Mouse (Mus musculus) CH12.LX (cell line): ENCODE data around the gene Tiam1. TPM values are rescaled to one million over a fixed set of nuclear protein-coding genes. Genes with fewer than 3 reads are reported as not detected.

Experiments used
- DNase-seq: peaks from one replicate; pipeline ENCODE4 v3.0.0-alpha.2; 2013; ENCODE audit errors: extremely low read depth
- H3K27ac ChIP-seq: 2 replicates; pipeline ENCODE4 v1.5.1; 2012; ENCODE audit warnings: low read depth, mild to moderate bottlenecking, control low read depth, moderate library complexity; ENCODE audit not compliant: insufficient read depth
- H3K27me3 ChIP-seq: replicated peaks from 2 replicates; pipeline ENCODE3; 2012; ENCODE audit warnings: inconsistent platforms
- H3K36me3 ChIP-seq, 2 experiments: replicated peaks in 1 of 2; 2 replicates each; pipeline versions ENCODE3 to v1.6.1; 2012; ENCODE audit warnings: inconsistent platforms in 1 of 2, low read length in 1 of 2, mild to moderate bottlenecking in 1 of 2, mixed read lengths in 1 of 2, moderate library complexity in 1 of 2; ENCODE audit not compliant: control insufficient read depth in 1 of 2, insufficient read depth in 1 of 2
- H3K4me1 ChIP-seq, 2 experiments: 2 replicates each; pipeline ENCODE4 v1.6.1; 2012; ENCODE audit warnings: inconsistent platforms in 1 of 2, moderate library complexity in 1 of 2; ENCODE audit not compliant: insufficient read depth in 2 of 2, control insufficient read depth in 1 of 2
- H3K4me2 ChIP-seq: 2 replicates; pipeline ENCODE4 v1.6.1; 2012; ENCODE audit warnings: low read depth, mild to moderate bottlenecking, control low read depth; ENCODE audit not compliant: poor library complexity, insufficient read depth, severe bottlenecking
- H3K4me3 ChIP-seq, 3 experiments: fragments of 150-350 bp in 1 of 3; sonication (generic) in 1 of 3; replicated peaks in 1 of 3; 2 replicates each; pipeline versions ENCODE3 to v1.5.1; 2011 to 2012; ENCODE audit warnings: low read depth in 2 of 3, low read length in 2 of 3, mild to moderate bottlenecking in 2 of 3, moderate library complexity in 2 of 3, control low read depth in 1 of 3, improper control_type of control experiment in 1 of 3, inconsistent platforms in 1 of 3, mixed read lengths in 1 of 3; ENCODE audit not compliant: poor library complexity in 1 of 3
- H3K79me2 ChIP-seq: replicated peaks from 2 replicates; pipeline ENCODE4 v1.6.1; 2012; ENCODE audit warnings: mild to moderate bottlenecking, moderate library complexity; ENCODE audit not compliant: control insufficient read depth, poor library complexity, insufficient read depth, severe bottlenecking; ENCODE audit errors: extremely low read depth
- H3K9ac ChIP-seq: 2 replicates; pipeline ENCODE4 v1.6.1; 2012; ENCODE audit warnings: low read depth, mild to moderate bottlenecking, control low read depth, moderate library complexity; ENCODE audit not compliant: insufficient read depth
- H3K9me3 ChIP-seq: replicated peaks from 2 replicates; pipeline ENCODE3; 2012; ENCODE audit warnings: low read length, inconsistent platforms, mixed read lengths
- BHLHE40 ChIP-seq: IDR thresholded peaks from 2 replicates; pipeline ENCODE4 v1.6.1; 2011; ENCODE audit warnings: mild to moderate bottlenecking, low read depth, low read length, improper control_type of control experiment
- CHD2 ChIP-seq: IDR thresholded peaks from 2 replicates; pipeline ENCODE4 v1.6.1; 2011; ENCODE audit warnings: low read length, improper control_type of control experiment
- ELF1 ChIP-seq: IDR thresholded peaks from 2 replicates; pipeline ENCODE4 v1.6.1; 2014; ENCODE audit warnings: low read depth, mild to moderate bottlenecking, inconsistent platforms, low read length, improper control_type of control experiment
- EP300 ChIP-seq: IDR thresholded peaks from 2 replicates; pipeline ENCODE4 v1.6.1; 2011; ENCODE audit warnings: low read length, improper control_type of control experiment
- ETS1 ChIP-seq: conservative IDR thresholded peaks from 2 replicates; pipeline ENCODE4 v1.6.1; 2012; ENCODE audit warnings: low read depth, mild to moderate bottlenecking, inconsistent platforms, low read length, improper control_type of control experiment, moderate library complexity
- GABPA ChIP-seq: IDR thresholded peaks from 2 replicates; pipeline ENCODE4 v1.6.1; 2012; ENCODE audit warnings: low read depth, low read length, improper control_type of control experiment, inconsistent platforms; ENCODE audit not compliant: insufficient replicate concordance
- HCFC1 ChIP-seq: IDR thresholded peaks from 2 replicates; pipeline ENCODE4 v1.6.1; 2012; ENCODE audit warnings: low read depth, mild to moderate bottlenecking, inconsistent platforms, low read length, improper control_type of control experiment
- KAT2A ChIP-seq: IDR thresholded peaks from 2 replicates; pipeline ENCODE4 v1.6.1; 2012; ENCODE audit warnings: low read length, improper control_type of control experiment, inconsistent platforms; ENCODE audit not compliant: insufficient replicate concordance
- MAFK ChIP-seq: IDR thresholded peaks from 2 replicates; pipeline ENCODE4 v1.6.1; 2011; ENCODE audit warnings: low read length, improper control_type of control experiment; ENCODE audit not compliant: insufficient replicate concordance
- MAX ChIP-seq: IDR thresholded peaks from 2 replicates; pipeline ENCODE4 v1.6.1; 2011; ENCODE audit warnings: low read length, improper control_type of control experiment
- MAZ ChIP-seq: IDR thresholded peaks from 2 replicates; pipeline ENCODE4 v1.6.1; 2012; ENCODE audit warnings: low read depth, mild to moderate bottlenecking, inconsistent platforms, low read length, improper control_type of control experiment, moderate library complexity
- MEF2A ChIP-seq: IDR thresholded peaks from 2 replicates; pipeline ENCODE4 v1.6.1; 2014; ENCODE audit warnings: low read depth, mild to moderate bottlenecking, inconsistent platforms, low read length, improper control_type of control experiment, borderline replicate concordance
- MXI1 ChIP-seq: IDR thresholded peaks from 2 replicates; pipeline ENCODE4 v1.6.1; 2011; ENCODE audit warnings: mild to moderate bottlenecking, low read depth, low read length, improper control_type of control experiment
- MYC ChIP-seq: IDR thresholded peaks from 2 replicates; pipeline ENCODE4 v1.6.1; 2011; ENCODE audit warnings: low read depth, mild to moderate bottlenecking, improper control_type of control experiment, low read length
- NELFE ChIP-seq: IDR thresholded peaks from 2 replicates; pipeline ENCODE4 v1.6.1; 2011; ENCODE audit warnings: low read depth, low read length, improper control_type of control experiment
- NRF1 ChIP-seq: IDR thresholded peaks from 2 replicates; pipeline ENCODE4 v1.6.1; 2014; ENCODE audit warnings: low read depth, mild to moderate bottlenecking, inconsistent platforms, low read length, improper control_type of control experiment, moderate library complexity
- POLR2A ChIP-seq: IDR thresholded peaks from 2 replicates; pipeline ENCODE4 v1.6.1; 2011; ENCODE audit warnings: low read depth, mild to moderate bottlenecking, improper control_type of control experiment, low read length
- SIN3A ChIP-seq: IDR thresholded peaks from 2 replicates; pipeline ENCODE4 v1.6.1; 2012; ENCODE audit warnings: low read length, improper control_type of control experiment, inconsistent platforms
- TBP ChIP-seq: conservative IDR thresholded peaks from 2 replicates; pipeline ENCODE4 v1.6.1; 2011; ENCODE audit warnings: low read depth, low read length, improper control_type of control experiment
- TCF12 ChIP-seq: IDR thresholded peaks from 2 replicates; pipeline ENCODE4 v1.6.1; 2014; ENCODE audit warnings: low read depth, mild to moderate bottlenecking, inconsistent platforms, low read length, improper control_type of control experiment
- USF2 ChIP-seq: conservative IDR thresholded peaks from 2 replicates; pipeline ENCODE4 v1.6.1; 2011; ENCODE audit warnings: low read depth, low read length, improper control_type of control experiment
- ZKSCAN1 ChIP-seq: IDR thresholded peaks from 2 replicates; pipeline ENCODE4 v1.6.1; 2012; ENCODE audit warnings: low read depth, inconsistent platforms, low read length, improper control_type of control experiment, borderline replicate concordance
- dilution Hi-C: fragments of 300-500 bp; cut with MboI; formaldehyde crosslinking; loops from 2 replicates; pipeline ENCODE4 v1.14.3; 2020; ENCODE audit warnings: low sequenced_read_pairs; ENCODE audit not compliant: extremely low pct_unique_long_range_greater_than_20kb, extremely low pct_ligation_motif_present
- in situ Hi-C: fragments of 300-500 bp; cut with MboI; formaldehyde crosslinking; loops from 3 replicates; pipeline ENCODE4 v1.14.3; 2019; ENCODE audit warnings: low sequenced_read_pairs, low pct_ligation_motif_present, low pct_unique_long_range_greater_than_20kb, mixed read lengths
- polyA plus RNA-seq: library from polyadenylated mRNA; unstranded; fragments of >175 nt; gene quantifications from 2 replicates; pipeline ENCODE4 v1.2.1, GENCODE M21; 2012; ENCODE audit warnings: low read depth; ENCODE audit not compliant: insufficient read length
- total RNA-seq, 2 experiments: library from RNA; depleted of rRNA; stranded (reverse); fragments of 300-350 nt in 1 of 2; fragments of >200 nt in 1 of 2; gene quantifications; 2 replicates each; pipeline ENCODE4 v1.2.3; 2012 to 2014

The Tiam1 gene
- total and polyA plus RNA-seq, 3 experiments: 0.03 to 0.40 (median 0.04) TPM

DNA sequence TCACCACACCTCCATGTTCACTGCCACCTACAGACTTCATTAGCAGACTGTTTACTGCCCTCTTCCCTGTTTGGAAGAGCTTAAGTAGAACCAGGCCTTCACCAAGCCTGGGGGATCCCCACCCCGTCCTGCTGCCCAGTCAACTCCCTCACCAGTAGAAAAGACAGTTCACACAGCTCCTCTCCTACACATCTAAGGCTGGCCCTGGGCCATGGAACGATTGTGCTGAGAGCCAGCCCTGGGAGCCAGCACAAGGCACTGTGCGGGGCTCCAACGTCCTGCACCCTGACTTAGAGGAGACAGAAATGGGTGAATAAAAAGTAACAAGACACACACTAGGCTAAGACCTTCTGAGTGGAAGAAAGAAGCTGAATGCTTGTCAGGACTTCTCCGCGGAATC, 20.5 kb downstream of the Tiam1 start:
- Histone ChIP-seq H3K9me3 (peaks cover 63% of the 10 kb centered on the region), H3K4me3 (no peak overlapping the region), H3K27me3 (peaks cover 54% of the 10 kb centered on the region), H3K36me3 (no peaks in the 10 kb centered on the region), H3K27ac (no peak overlapping the region), H3K79me2 (no peaks in the 10 kb centered on the region), H3K4me2 (no peak overlapping the region), H3K9ac (no peak overlapping the region), H3K4me1 (peaks cover 0 to 16% of the 10 kb centered on the region in 2 experiments; a peak in 2 of 4 replicates)
- dilution Hi-C loops: no loop called here
- in situ Hi-C loops: no loop called here
- TF ChIP-seq MAX (no peak), ETS1 (no peak), GABPA (no peak)
- DNase-seq: no peak

- Histone ChIP-seq H3K36me3 (no peaks in the 10 kb centered on the region), H3K4me1 (peaks cover 0 to 16% of the 10 kb centered on the region in 2 experiments; a peak in 2 of 4 replicates), H3K27ac (no peak overlapping the region), H3K4me3 (no peak overlapping the region), H3K9ac (no peak overlapping the region)
- DNase-seq: peak; percentile 63
- dilution Hi-C loops: no loop called here
- TF ChIP-seq MAZ: no peak
- TF ChIP-seq MXI1: no peak
- TF ChIP-seq MAFK: peak; percentile 58; the same call in 1 of the 2 replicates
- TF ChIP-seq ELF1: no peak
- TF ChIP-seq TCF12: peak; percentile 81
- TF ChIP-seq ETS1: peak; percentile 76
- TF ChIP-seq, all 38 proteins: peak for 3
- Histone ChIP-seq H3K79me2 (no peaks in the 10 kb centered on the region), H3K27me3 (peaks cover 57% of the 10 kb centered on the region), H3K4me2 (no peak overlapping the region), H3K9me3 (peaks cover 64% of the 10 kb centered on the region)
- in situ Hi-C loops: no loop called here
Measured at GRCm38 (mm10) chr16:90122439-90122838, 21.1 kb downstream of the Tiam1 start.

GRCm38 (mm10) chr16:90121799-90122198, 21.8 kb downstream of the Tiam1 start:
- in situ Hi-C loops (no loop called here), dilution Hi-C loops (no loop called here)
- no peaks in the 10 kb centered on the region for H3K79me2 ChIP-seq
- H3K4me3 ChIP-seq: no peak overlapping the region
- H3K9me3 ChIP-seq: peaks cover 65% of the 10 kb centered on the region
- H3K4me2 ChIP-seq: no peak overlapping the region
- TF ChIP-seq BHLHE40 (no peak), POLR2A (no peak), KAT2A (no peak), MYC (no peak), CHD2 (no peak), MEF2A (no peak), EP300 (no peak), SIN3A (no peak), NELFE (no peak), ZKSCAN1 (no peak), NRF1 (no peak), ELF1 (no peak), ETS1 (no peak), TCF12 (no peak), MXI1 (no peak), USF2 (no peak), GABPA (no peak), TBP (no peak), HCFC1 (no peak)
- TF ChIP-seq, all 38 proteins: peak for 0
- no peak for DNase-seq
- Histone ChIP-seq H3K4me1 (peaks cover 0 to 16% of the 10 kb centered on the region in 2 experiments; a peak in 2 of 4 replicates), H3K36me3 (no peaks in the 10 kb centered on the region), H3K9ac (no peak overlapping the region), H3K27me3 (peaks cover 59% of the 10 kb centered on the region), H3K27ac (no peak overlapping the region)
